Mouse (Mus musculus) thymus, adult 2 months (tissue): ENCODE results near the gene H60b. TPM values are rescaled to one million over a fixed set of nuclear protein-coding genes. Genes with fewer than 3 reads are reported as not detected.

Experiments
- DNase-seq: peaks from one replicate; pipeline ENCODE4 v3.0.0; 2021
- H3K27ac ChIP-seq: fragments of 200-500 bp; 2 replicates; pipeline ENCODE4 v1.5.1; 2012; ENCODE audit warnings: low read length, control low read depth; ENCODE audit not compliant: control insufficient read depth, insufficient read depth
- H3K27me3 ChIP-seq: fragments of 200-500 bp; 2 replicates; pipeline ENCODE4 v1.6.1; 2012; ENCODE audit warnings: mild to moderate bottlenecking, low read length, moderate library complexity, mixed read lengths; ENCODE audit not compliant: control insufficient read depth, insufficient read depth
- H3K36me3 ChIP-seq: fragments of 200-500 bp; 2 replicates; pipeline ENCODE4 v1.6.1; 2012; ENCODE audit warnings: mild to moderate bottlenecking, low read length, moderate library complexity; ENCODE audit not compliant: control insufficient read depth, insufficient read depth
- H3K4me1 ChIP-seq: fragments of 200-500 bp; replicated peaks from 2 replicates; pipeline ENCODE4 v1.6.1; 2012; ENCODE audit warnings: low read length; ENCODE audit not compliant: control insufficient read depth, insufficient read depth
- H3K4me3 ChIP-seq: fragments of 200-500 bp; 2 replicates; pipeline ENCODE4 v1.5.1; 2012; ENCODE audit warnings: mild to moderate bottlenecking, low read length, control low read depth, moderate library complexity; ENCODE audit not compliant: control insufficient read depth, insufficient read depth
- CTCF ChIP-seq: fragments of 200-500 bp; IDR thresholded peaks from 2 replicates; pipeline ENCODE4 v1.5.1; 2012; ENCODE audit warnings: mild to moderate bottlenecking, control low read depth, low read length, moderate library complexity, borderline replicate concordance; ENCODE audit not compliant: control insufficient read depth, poor library complexity, insufficient read depth; ENCODE audit errors: extremely low read depth
- POLR2A ChIP-seq: fragments of 200-500 bp; IDR thresholded peaks from 2 replicates; pipeline ENCODE4 v1.6.1; 2012; ENCODE audit warnings: mild to moderate bottlenecking, low read length, control low read depth, moderate library complexity; ENCODE audit not compliant: control insufficient read depth, poor library complexity, insufficient read depth; ENCODE audit errors: extremely low read depth
- WGBS: fragments of 180-500 bp; shearing (Covaris S2); methylation state at CpG from one replicate; pipeline ENCODE4 v1.1.7; 2018; 5-methylcytosine and 5-hydroxymethylcytosine counted together
- polyA plus RNA-seq: library from polyadenylated mRNA; depleted of rRNA; stranded (reverse); fragments of >200 nt; gene quantifications from 2 replicates; pipeline ENCODE4 v1.2.3, GENCODE M21; 2012; rRNA removed

Gene H60b
- polyA plus RNA-seq, 1 experiment = not detected

DNA sequence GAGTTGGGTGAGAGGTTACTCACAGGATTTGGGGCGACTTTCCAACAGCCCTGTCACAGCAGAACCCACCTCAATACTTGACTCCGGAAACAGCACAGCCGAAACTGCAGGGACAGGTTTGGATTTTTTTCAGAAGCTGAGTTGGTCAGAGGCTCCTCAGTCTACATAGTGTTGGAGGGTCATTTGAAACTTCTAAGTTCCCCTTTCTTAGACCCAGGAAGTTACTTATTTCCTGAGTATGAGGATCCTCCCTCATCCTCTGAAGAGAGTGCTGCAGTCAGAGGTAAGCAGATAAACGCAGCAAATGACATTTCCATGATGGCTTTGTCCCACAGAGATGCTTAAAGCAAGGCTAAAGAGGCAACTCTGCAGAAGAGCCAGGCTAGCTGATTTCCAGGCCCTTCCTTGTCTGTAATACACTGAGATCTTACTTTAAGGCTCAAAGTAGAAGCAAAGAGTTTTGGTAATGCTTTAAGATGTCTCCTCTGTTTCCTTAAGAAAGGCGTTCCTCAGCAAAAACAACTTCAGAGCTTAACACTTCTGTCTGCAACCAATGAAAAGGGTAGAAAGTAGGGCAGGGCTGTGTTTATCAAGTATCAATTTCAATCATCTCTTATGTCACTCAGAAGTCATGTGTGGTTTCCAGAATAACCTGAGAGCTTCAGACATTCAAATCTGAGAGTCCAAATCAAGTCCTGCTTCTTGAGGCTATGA lies 144.1 kb downstream of the H60b start:
- TF ChIP-seq POLR2A = no peak
- no peak for TF ChIP-seq CTCF
- WGBS = 12% methylated on average over 5 of the region's 5 CpGs
- Histone ChIP-seq H3K4me1 (peaks cover 24% of the 10 kb centered on the region), H3K27me3 (no peaks in the 10 kb centered on the region), H3K27ac (peak overlapping the region; percentile 98), H3K4me3 (peak overlapping the region; percentile 79), H3K36me3 (no peaks in the 10 kb centered on the region)
- DNase-seq = no peak

DNA sequence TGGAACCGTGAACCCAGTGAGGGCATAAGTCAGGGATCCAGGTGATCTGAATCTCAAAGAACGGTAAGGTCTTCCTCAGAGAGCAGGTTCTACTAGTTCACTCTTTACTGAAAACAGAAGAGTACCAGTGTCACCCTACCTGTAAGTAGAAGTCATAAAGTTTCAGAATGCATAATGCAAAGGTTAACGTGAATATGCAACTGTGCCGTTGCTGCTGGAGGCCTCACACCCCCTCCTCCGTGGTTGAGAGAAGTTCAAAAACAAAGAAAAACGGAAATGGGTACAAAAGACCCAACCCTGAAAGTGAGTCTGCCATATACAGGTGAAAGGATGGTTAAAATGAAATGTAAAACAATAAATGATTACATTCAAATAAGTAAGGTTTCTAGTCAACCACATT lies 145.3 kb downstream of the H60b start:
- H3K4me3 ChIP-seq = no peak overlapping the region
- no peaks in the 10 kb centered on the region for H3K36me3 ChIP-seq
- no peak for TF ChIP-seq CTCF
- TF ChIP-seq POLR2A = no peak
- H3K4me1 ChIP-seq = peaks cover 18% of the 10 kb centered on the region
- WGBS = 64% methylated on average over 6 of the region's 6 CpGs
- peak overlapping the region; percentile 45; the same call in 1 of the 2 replicates for H3K27ac ChIP-seq
- H3K27me3 ChIP-seq = no peaks in the 10 kb centered on the region
- no peak for DNase-seq

DNA sequence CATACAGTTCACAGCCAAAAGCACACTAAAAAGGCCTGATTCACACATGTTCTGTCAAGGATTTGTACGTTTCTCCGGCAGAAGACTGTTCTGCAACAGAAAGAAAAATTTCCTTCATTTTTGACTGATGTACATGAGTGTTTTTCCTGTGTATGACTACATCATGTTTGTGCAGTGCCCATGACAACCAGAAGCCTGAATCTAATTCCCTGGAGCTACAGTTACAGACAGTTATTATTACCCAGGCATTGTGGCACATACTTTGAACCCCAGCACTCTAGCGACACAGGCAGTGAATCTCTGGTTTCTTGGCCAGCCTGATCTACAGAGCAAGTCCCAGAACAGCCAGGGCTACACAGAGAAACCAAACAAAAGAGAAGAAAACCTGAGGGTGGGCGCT lies 147.4 kb downstream of the H60b start:
- Histone ChIP-seq H3K27ac (peak overlapping the region; percentile 79), H3K4me1 (peaks cover 18% of the 10 kb centered on the region), H3K4me3 (no peak overlapping the region), H3K36me3 (no peaks in the 10 kb centered on the region), H3K27me3 (no peaks in the 10 kb centered on the region)
- WGBS = 85% methylated on average over 4 of the region's 4 CpGs
- no peak for DNase-seq
- no peak for TF ChIP-seq CTCF
- no peak for TF ChIP-seq POLR2A

DNA sequence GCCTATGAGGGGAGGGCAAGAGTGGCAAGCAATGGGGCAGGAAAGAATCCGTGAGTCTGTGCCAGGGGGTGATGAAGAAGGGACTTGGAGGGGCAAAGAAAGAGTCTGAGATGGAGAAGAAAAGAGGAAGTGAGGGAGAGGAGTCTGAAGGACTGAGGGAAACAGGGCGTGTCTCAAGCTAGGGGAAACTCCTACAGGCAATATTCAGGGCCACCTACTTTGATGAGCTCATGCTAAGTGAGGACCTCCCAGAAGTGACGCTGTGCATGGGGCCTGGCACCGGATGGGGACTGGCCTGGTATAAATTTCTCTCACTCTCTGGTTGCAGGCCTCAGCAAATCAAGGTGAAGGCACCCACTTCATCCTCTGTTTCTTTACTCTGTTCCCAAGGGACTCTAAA lies 148.1 kb downstream of the H60b start:
- no peaks in the 10 kb centered on the region for H3K27me3 ChIP-seq
- H3K36me3 ChIP-seq = no peaks in the 10 kb centered on the region
- WGBS = 16% methylated on average over 4 of the region's 4 CpGs
- TF ChIP-seq CTCF (no peak), POLR2A (no peak)
- peak overlapping the region; percentile 79 for H3K27ac ChIP-seq
- peak overlapping the region; percentile 46 for H3K4me3 ChIP-seq
- peak; percentile 4 for DNase-seq
- H3K4me1 ChIP-seq = peaks cover 15% of the 10 kb centered on the region

DNA sequence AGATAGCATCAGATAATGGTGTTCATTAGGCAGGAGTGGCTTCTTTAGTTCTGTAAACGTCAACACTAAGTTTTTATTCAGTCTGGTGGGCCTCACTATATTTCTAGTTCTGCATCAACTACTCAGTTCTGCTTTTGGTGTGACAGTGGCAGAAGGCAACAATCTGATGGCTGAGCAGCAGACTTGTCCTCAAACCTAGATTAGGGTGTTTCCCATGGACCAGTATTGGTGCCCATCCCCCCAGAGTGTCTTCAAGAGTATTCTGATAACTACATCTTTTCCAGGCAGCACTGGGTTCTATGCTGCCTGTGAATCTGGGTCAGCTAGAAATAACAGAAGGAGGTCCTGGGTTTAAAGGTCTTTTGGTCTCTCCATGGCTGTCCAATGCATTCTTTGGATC lies 149.8 kb downstream of the H60b start:
- Histone ChIP-seq H3K4me3 (no peak overlapping the region), H3K36me3 (no peaks in the 10 kb centered on the region), H3K27me3 (no peaks in the 10 kb centered on the region), H3K27ac (no peak overlapping the region), H3K4me1 (peaks cover 15% of the 10 kb centered on the region)
- DNase-seq = no peak
- WGBS = 86% methylated on average over 1 of the region's 1 CpGs
- TF ChIP-seq POLR2A = no peak
- TF ChIP-seq CTCF = no peak

DNA sequence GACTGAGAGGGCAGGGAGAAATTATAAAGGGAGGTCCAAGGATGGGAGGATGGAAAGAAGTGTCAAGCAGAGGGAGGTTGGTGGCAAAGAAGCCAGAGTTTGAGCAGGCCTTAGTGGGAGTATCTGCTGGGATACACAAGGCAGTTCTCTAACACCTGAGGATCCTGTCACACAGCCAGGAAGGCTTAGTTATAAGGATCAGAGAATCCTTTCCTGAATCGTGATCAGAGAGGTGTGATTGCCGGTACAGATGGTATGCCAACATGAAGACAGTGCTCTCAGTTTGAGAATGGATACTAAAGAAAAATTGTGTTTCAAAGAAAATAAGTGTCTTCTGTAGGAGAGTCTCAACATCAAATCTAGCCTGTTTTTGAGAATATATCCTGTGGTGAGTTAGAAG lies 164.5 kb downstream of the H60b start:
- 96% methylated on average over 2 of the region's 2 CpGs for WGBS
- Histone ChIP-seq H3K36me3 (no peaks in the 10 kb centered on the region), H3K4me1 (no peaks in the 10 kb centered on the region), H3K27ac (no peak overlapping the region), H3K27me3 (no peaks in the 10 kb centered on the region), H3K4me3 (no peak overlapping the region)
- no peak for TF ChIP-seq CTCF
- no peak for TF ChIP-seq POLR2A
- DNase-seq = no peak

Other genes with a start within 250 kb of the H60b start
- not detected in 2 replicates for gene 4930444G20Rik, start 90.5 kb upstream of the H60b start, polyA plus RNA-seq
- 4.5 and 6.5 TPM in 2 replicates for gene E030030I06Rik, start 9.3 kb upstream of the H60b start, polyA plus RNA-seq
- 0.33 and 0.38 TPM in 2 replicates for gene Raet1e, start within 50 bp of the H60b start, polyA plus RNA-seq
- 0.09 TPM in 1 of 2 replicates, not detected in the other for gene Raet1d, start 202.0 kb downstream of the H60b start, polyA plus RNA-seq